Mouse (Mus musculus): ENCODE data around the gene Il1rap.

DNA sequence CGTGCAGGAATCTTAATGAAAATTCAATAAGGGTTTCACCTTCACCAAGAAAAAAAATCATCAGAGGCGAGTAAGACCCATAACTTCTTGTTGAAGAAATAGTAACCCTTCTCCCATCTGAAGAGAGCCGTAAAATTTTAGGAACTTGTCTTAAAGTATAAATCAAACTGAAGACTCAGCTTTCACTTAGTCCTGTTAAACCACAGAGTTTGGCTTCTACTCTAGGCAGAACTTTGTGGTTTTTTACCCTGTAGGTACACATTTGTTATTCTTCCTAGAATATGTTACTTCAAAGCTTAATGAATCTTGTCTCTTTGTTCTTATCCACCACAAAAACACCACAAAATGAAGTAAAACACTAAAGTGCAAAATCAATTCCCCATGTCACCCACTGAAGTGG, 29.3 kb upstream of the Il1rap start:
- TF ChIP-seq TAL1 (IDR thresholded peaks at IDR 0.05; ENCODE audit: low read length) (no peak), GATA1 (IDR thresholded peaks at IDR 0.05; ENCODE audit: low read length) (no peak)
